Mouse (Mus musculus): ENCODE measurements at regions not wholly inside any gene's neighbourhood (a gene's known extent, or its start where the extent isn't known, plus 50 kb on each side); places are given as distances from the start of the nearest gene placed in this dataset.
"Not testable (repeated sequence)": the region's sequence is repeated elsewhere in the genome, so short reads cannot be mapped to it uniquely, and the experiment has no call there.

- ATAC-seq (replicated peaks; ENCODE audit: insufficient number of reproducible peaks, low FRiP score, low TSS enrichment, low read depth) (no peak), DNase-seq (ENCODE audit: low spot score) (no peak)
- Histone ChIP-seq H3K9me3 (replicated peaks; ENCODE audit: control insufficient read depth, low read length) (no peaks in the 10 kb centered on the region), H3K27me3 (ENCODE audit: control insufficient read depth, insufficient read depth, low read length) (no peaks in the 10 kb centered on the region), H3K4me1 (ENCODE audit: control insufficient read depth, insufficient read depth, low read length) (no peaks in the 10 kb centered on the region), H3K36me3 (replicated peaks; ENCODE audit: control insufficient read depth, insufficient read depth, low read depth, low read length) (no peaks in the 10 kb centered on the region), H3K4me3 (ENCODE audit: low read depth, low read length) (no peak overlapping the region), H3K9ac (replicated peaks; ENCODE audit: low read length) (no peak overlapping the region), H3K4me2 (ENCODE audit: low read depth, low read length) (no peak overlapping the region), H3K27ac (replicated peaks; ENCODE audit: low read depth, low read length) (no peak overlapping the region)
Measured at GRCm38 (mm10) chr4:114296380-114296779, 110.1 kb upstream of the Trabd2b start.

GRCm38 (mm10) chr4:114298517-114298916 lies 108.0 kb upstream of the Trabd2b start:
- peak; percentile 65; the same call in 1 of the 2 replicates for ATAC-seq (replicated peaks; ENCODE audit: insufficient number of reproducible peaks, low FRiP score, low TSS enrichment, low read depth)
- 32% methylated on average over 1 of the region's 1 CpGs for WGBS
- peak; percentile 62 for DNase-seq (ENCODE audit: low spot score)
- H3K9me3 ChIP-seq (replicated peaks; ENCODE audit: control insufficient read depth, low read length); H3K4me3 ChIP-seq (ENCODE audit: low read depth, low read length); H3K27ac ChIP-seq (replicated peaks; ENCODE audit: low read depth, low read length); H3K4me1 ChIP-seq (ENCODE audit: control insufficient read depth, insufficient read depth, low read length); H3K27me3 ChIP-seq (ENCODE audit: control insufficient read depth, insufficient read depth, low read length); H3K36me3 ChIP-seq (replicated peaks; ENCODE audit: control insufficient read depth, insufficient read depth, low read depth, low read length); H3K4me2 ChIP-seq (ENCODE audit: low read depth, low read length); H3K9ac ChIP-seq (replicated peaks; ENCODE audit: low read length): not testable (repeated sequence)

GRCm38 (mm10) chr4:114300390-114301012 lies 106.0 kb upstream of the Trabd2b start:
- no peak overlapping the region for H3K9ac ChIP-seq (replicated peaks; ENCODE audit: low read length)
- WGBS = 47% methylated on average over 3 of the region's 3 CpGs

GRCm38 (mm10) chr4:114304654-114305053 lies 101.9 kb upstream of the Trabd2b start:
- 71% methylated on average over 1 of the region's 1 CpGs for WGBS
- H3K9ac ChIP-seq (replicated peaks; ENCODE audit: low read length) = no peak overlapping the region
- no peak overlapping the region for H3K4me3 ChIP-seq (ENCODE audit: low read depth, low read length)
- no peaks in the 10 kb centered on the region for H3K9me3 ChIP-seq (replicated peaks; ENCODE audit: control insufficient read depth, low read length)
- no peak overlapping the region for H3K4me2 ChIP-seq (ENCODE audit: low read depth, low read length)
- no peaks in the 10 kb centered on the region for H3K4me1 ChIP-seq (ENCODE audit: control insufficient read depth, insufficient read depth, low read length)
- H3K27ac ChIP-seq (replicated peaks; ENCODE audit: low read depth, low read length) = no peak overlapping the region
- no peaks in the 10 kb centered on the region for H3K27me3 ChIP-seq (ENCODE audit: control insufficient read depth, insufficient read depth, low read length)
- H3K36me3 ChIP-seq (replicated peaks; ENCODE audit: control insufficient read depth, insufficient read depth, low read depth, low read length) = no peaks in the 10 kb centered on the region
- DNase-seq (ENCODE audit: low spot score) (no peak), ATAC-seq (replicated peaks; ENCODE audit: insufficient number of reproducible peaks, low FRiP score, low TSS enrichment, low read depth) (no peak)

More at GRCm38 (mm10) chr4:114300390-114301012, 106.0 kb upstream of the Trabd2b start:
- DNase-seq (ENCODE audit: low spot score) (peak; percentile 71), ATAC-seq (replicated peaks; ENCODE audit: insufficient number of reproducible peaks, low FRiP score, low TSS enrichment, low read depth) (no peak)
- Histone ChIP-seq H3K4me2 (ENCODE audit: low read depth, low read length) (no peak overlapping the region), H3K27ac (replicated peaks; ENCODE audit: low read depth, low read length) (no peak overlapping the region), H3K4me1 (ENCODE audit: control insufficient read depth, insufficient read depth, low read length) (no peaks in the 10 kb centered on the region), H3K36me3 (replicated peaks; ENCODE audit: control insufficient read depth, insufficient read depth, low read depth, low read length) (no peaks in the 10 kb centered on the region), H3K27me3 (ENCODE audit: control insufficient read depth, insufficient read depth, low read length) (no peaks in the 10 kb centered on the region), H3K4me3 (ENCODE audit: low read depth, low read length) (no peak overlapping the region), H3K9me3 (replicated peaks; ENCODE audit: control insufficient read depth, low read length) (no peaks in the 10 kb centered on the region)

GRCm38 (mm10) chr4:114307491-114307890 lies 99.0 kb upstream of the Trabd2b start:
- H3K27me3 ChIP-seq (ENCODE audit: control insufficient read depth, insufficient read depth, low read length) = no peaks in the 10 kb centered on the region
- H3K36me3 ChIP-seq (replicated peaks; ENCODE audit: control insufficient read depth, insufficient read depth, low read depth, low read length) = no peaks in the 10 kb centered on the region
- no peak for DNase-seq (ENCODE audit: low spot score)
- H3K9ac ChIP-seq (replicated peaks; ENCODE audit: low read length) = no peak overlapping the region
- H3K4me2 ChIP-seq (ENCODE audit: low read depth, low read length) = no peak overlapping the region
- H3K4me1 ChIP-seq (ENCODE audit: control insufficient read depth, insufficient read depth, low read length) = no peaks in the 10 kb centered on the region
- no peak overlapping the region for H3K27ac ChIP-seq (replicated peaks; ENCODE audit: low read depth, low read length)
- no peak for ATAC-seq (replicated peaks; ENCODE audit: insufficient number of reproducible peaks, low FRiP score, low TSS enrichment, low read depth)
- no peak overlapping the region for H3K4me3 ChIP-seq (ENCODE audit: low read depth, low read length)
- WGBS = 81% methylated on average over 1 of the region's 1 CpGs
- no peaks in the 10 kb centered on the region for H3K9me3 ChIP-seq (replicated peaks; ENCODE audit: control insufficient read depth, low read length)

GRCm38 (mm10) chr4:114308518-114308917 lies 98.0 kb upstream of the Trabd2b start:
- no peak overlapping the region for H3K27ac ChIP-seq (replicated peaks; ENCODE audit: low read depth, low read length)
- WGBS = 3% methylated on average over 1 of the region's 1 CpGs
- H3K9me3 ChIP-seq (replicated peaks; ENCODE audit: control insufficient read depth, low read length) = no peaks in the 10 kb centered on the region
- H3K36me3 ChIP-seq (replicated peaks; ENCODE audit: control insufficient read depth, insufficient read depth, low read depth, low read length) = no peaks in the 10 kb centered on the region
- no peaks in the 10 kb centered on the region for H3K27me3 ChIP-seq (ENCODE audit: control insufficient read depth, insufficient read depth, low read length)
- H3K9ac ChIP-seq (replicated peaks; ENCODE audit: low read length) = no peak overlapping the region
- no peaks in the 10 kb centered on the region for H3K4me1 ChIP-seq (ENCODE audit: control insufficient read depth, insufficient read depth, low read length)
- no peak overlapping the region for H3K4me2 ChIP-seq (ENCODE audit: low read depth, low read length)
- peak; percentile 55 for DNase-seq (ENCODE audit: low spot score)
- no peak for ATAC-seq (replicated peaks; ENCODE audit: insufficient number of reproducible peaks, low FRiP score, low TSS enrichment, low read depth)
- H3K4me3 ChIP-seq (ENCODE audit: low read depth, low read length) = no peak overlapping the region

- no peaks in the 10 kb centered on the region for H3K4me1 ChIP-seq (ENCODE audit: control insufficient read depth, insufficient read depth, low read length)
- DNase-seq (ENCODE audit: low spot score) (no peak), ATAC-seq (replicated peaks; ENCODE audit: insufficient number of reproducible peaks, low FRiP score, low TSS enrichment, low read depth) (no peak)
- H3K27me3 ChIP-seq (ENCODE audit: control insufficient read depth, insufficient read depth, low read length) = no peaks in the 10 kb centered on the region
- no peak overlapping the region for H3K4me2 ChIP-seq (ENCODE audit: low read depth, low read length)
- no peaks in the 10 kb centered on the region for H3K36me3 ChIP-seq (replicated peaks; ENCODE audit: control insufficient read depth, insufficient read depth, low read depth, low read length)
- H3K27ac ChIP-seq (replicated peaks; ENCODE audit: low read depth, low read length) = no peak overlapping the region
- no peak overlapping the region for H3K9ac ChIP-seq (replicated peaks; ENCODE audit: low read length)
- WGBS = 62% methylated on average over 2 of the region's 2 CpGs
- no peaks in the 10 kb centered on the region for H3K9me3 ChIP-seq (replicated peaks; ENCODE audit: control insufficient read depth, low read length)
- H3K4me3 ChIP-seq (ENCODE audit: low read depth, low read length) = no peak overlapping the region
Measured at GRCm38 (mm10) chr4:114315051-114315450, 91.5 kb upstream of the Trabd2b start.

- H3K27me3 ChIP-seq (ENCODE audit: control insufficient read depth, insufficient read depth, low read length) = no peaks in the 10 kb centered on the region
- H3K9me3 ChIP-seq (replicated peaks; ENCODE audit: control insufficient read depth, low read length) = no peaks in the 10 kb centered on the region
- no peak overlapping the region for H3K9ac ChIP-seq (replicated peaks; ENCODE audit: low read length)
- H3K4me3 ChIP-seq (ENCODE audit: low read depth, low read length) = no peak overlapping the region
- 74% methylated on average over 2 of the region's 2 CpGs for WGBS
- no peak overlapping the region for H3K4me2 ChIP-seq (ENCODE audit: low read depth, low read length)
- no peaks in the 10 kb centered on the region for H3K4me1 ChIP-seq (ENCODE audit: control insufficient read depth, insufficient read depth, low read length)
- no peak overlapping the region for H3K27ac ChIP-seq (replicated peaks; ENCODE audit: low read depth, low read length)
- no peaks in the 10 kb centered on the region for H3K36me3 ChIP-seq (replicated peaks; ENCODE audit: control insufficient read depth, insufficient read depth, low read depth, low read length)
- DNase-seq (ENCODE audit: low spot score) = no peak
- no peak for ATAC-seq (replicated peaks; ENCODE audit: insufficient number of reproducible peaks, low FRiP score, low TSS enrichment, low read depth)
Measured at GRCm38 (mm10) chr4:114315556-114315955, 91.0 kb upstream of the Trabd2b start.

Data from embryonic facial prominence, embryonic 11.5 days (tissue).